Mouse (Mus musculus) megakaryocyte, embryonic 14.5 days (primary cell): Measurements from ENCODE around the gene Eef1a2.

Experiments
- FLI1 ChIP-seq: IDR thresholded peaks from 2 replicates; pipeline ENCODE4 v1.6.1; 2012; ENCODE audit warnings: low read length, inconsistent platforms, mixed read lengths
- GATA1 ChIP-seq: IDR thresholded peaks from 3 replicates; pipeline ENCODE4 v1.6.1; 2012; ENCODE audit warnings: mixed read lengths, low read length, inconsistent platforms, borderline replicate concordance

GRCm38 (mm10) chr2:181158471-181158870 lies 1.7 kb upstream of the Eef1a2 start:
- TF ChIP-seq GATA1 (no peak), FLI1 (no peak)
